Mouse (Mus musculus) hindbrain, embryonic 10.5 days (tissue): Measurements from ENCODE around the gene Smad9. TPM values are rescaled to one million over a fixed set of nuclear protein-coding genes. Genes with fewer than 3 reads are reported as not detected.
"Not testable (repeated sequence)": the region's sequence is repeated elsewhere in the genome, so short reads cannot be mapped to it uniquely, and the experiment has no call there.

ENCODE experiments used
- DNase-seq: peaks from one replicate; pipeline ENCODE4 v3.0.0-alpha.2; 2017; ENCODE audit warnings: low spot score
- H3K27ac ChIP-seq: fragments of 300-500 bp; sonication (generic); 2 replicates; pipeline ENCODE4 v1.5.1; 2016; ENCODE audit warnings: mild to moderate bottlenecking, moderate library complexity
- H3K27me3 ChIP-seq: fragments of 300-500 bp; sonication (generic); 2 replicates; pipeline ENCODE4 v1.6.1; 2016; ENCODE audit warnings: mild to moderate bottlenecking; ENCODE audit not compliant: poor library complexity, insufficient read depth, severe bottlenecking
- H3K36me3 ChIP-seq: fragments of 300-500 bp; sonication (generic); 2 replicates; pipeline ENCODE4 v1.6.1; 2016; ENCODE audit warnings: mild to moderate bottlenecking, moderate library complexity
- H3K4me1 ChIP-seq: fragments of 300-500 bp; sonication (generic); replicated peaks from 2 replicates; pipeline ENCODE4 v1.6.1; 2016; ENCODE audit warnings: mild to moderate bottlenecking
- H3K4me3 ChIP-seq: fragments of 300-500 bp; sonication (generic); 2 replicates; pipeline ENCODE4 v1.5.1; 2016; ENCODE audit warnings: mild to moderate bottlenecking, moderate library complexity
- H3K9me3 ChIP-seq: fragments of 300-500 bp; sonication (generic); 2 replicates; pipeline ENCODE4 v1.6.1; 2016; ENCODE audit warnings: mild to moderate bottlenecking, moderate library complexity
- WGBS: fragments of 180-500 bp; shearing (Covaris S2); methylation state at CpG from one replicate; pipeline ENCODE4 v1.1.7; 2016; 5-methylcytosine and 5-hydroxymethylcytosine counted together
- polyA plus RNA-seq: library from polyadenylated mRNA; unstranded; fragments of >200 nt; fragmentation: Nextera tagmentation; extraction: Ambion mirVana; gene quantifications from 2 replicates; pipeline ENCODE4 v1.2.1, GENCODE M21; 2016

The Smad9 gene
- polyA plus RNA-seq, 1 experiment from 2014 or later, result 0.25 TPM

DNA sequence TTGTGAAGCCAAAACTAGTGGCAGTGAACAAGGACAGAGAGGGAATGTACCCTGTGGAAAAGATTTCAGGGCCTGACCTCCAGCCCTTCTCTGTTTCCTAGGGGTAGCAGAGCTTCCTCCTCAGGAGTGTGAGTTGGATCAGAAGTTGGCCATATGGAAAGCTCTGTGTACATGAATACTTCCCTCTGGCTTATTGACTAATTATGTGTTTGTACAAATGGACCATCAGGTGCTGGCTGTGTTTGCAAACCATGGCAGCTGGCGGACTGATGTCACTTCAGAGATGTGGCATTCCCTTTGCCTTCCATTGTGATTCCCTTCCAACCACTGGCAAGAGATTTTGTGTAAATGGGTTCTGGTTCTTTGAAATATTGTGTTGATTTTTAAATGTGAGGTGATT, 5.9 kb downstream of the Smad9 start:
- H3K27me3 ChIP-seq, result peaks cover 20% of the 10 kb centered on the region
- no peaks in the 10 kb centered on the region; the same call in 1 of the 2 replicates for H3K9me3 ChIP-seq
- no peak overlapping the region for H3K4me3 ChIP-seq
- WGBS, result 81% methylated on average over 1 of the region's 1 CpGs
- no peak for DNase-seq
- H3K27ac ChIP-seq, result no peak overlapping the region; the same call in 1 of the 2 replicates
- no peaks in the 10 kb centered on the region for H3K36me3 ChIP-seq
- peaks cover 30% of the 10 kb centered on the region for H3K4me1 ChIP-seq

- no peaks in the 10 kb centered on the region for H3K27me3 ChIP-seq
- 62% methylated on average over 18 of the region's 18 CpGs for WGBS
- H3K9me3 ChIP-seq, result no peaks in the 10 kb centered on the region; the same call in 1 of the 2 replicates
- peaks cover 22% of the 10 kb centered on the region for H3K4me1 ChIP-seq
- H3K4me3 ChIP-seq, result peak overlapping the region; percentile 27
- H3K36me3 ChIP-seq, result no peaks in the 10 kb centered on the region
- DNase-seq, result peak; percentile 44
- 0 out of 2 replicates have a peak overlapping the region, but pooled peaks have one; percentile 13 for H3K27ac ChIP-seq
Measured at GRCm38 (mm10) chr3:54764418-54764817, 9.0 kb downstream of the Smad9 start.

DNA sequence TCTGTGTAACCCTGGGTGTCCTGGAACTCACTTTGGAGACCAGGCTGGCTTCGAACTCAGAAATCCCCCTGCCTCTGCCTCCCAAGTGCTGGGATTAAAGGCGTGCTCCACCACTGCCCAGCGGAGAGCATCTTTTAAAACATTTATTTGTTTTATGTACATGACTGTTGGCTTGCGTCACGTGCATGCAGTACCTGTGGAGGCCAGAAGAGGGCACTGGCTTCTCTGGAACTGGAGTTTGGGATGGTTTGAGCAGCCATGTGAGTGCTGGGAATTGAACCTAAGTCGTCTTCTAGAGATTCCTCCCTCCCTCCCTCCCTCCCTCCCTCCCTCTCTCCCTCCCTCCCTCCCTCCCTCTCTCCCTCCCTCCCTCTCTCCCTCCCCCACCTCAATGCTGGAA, 10.1 kb downstream of the Smad9 start:
- H3K4me3 ChIP-seq, H3K36me3 ChIP-seq, H3K27me3 ChIP-seq, H3K27ac ChIP-seq, H3K9me3 ChIP-seq: not testable (repeated sequence)
- H3K4me1 ChIP-seq, result peaks cover 19% of the 10 kb centered on the region
- DNase-seq, result peak; percentile 18
- WGBS, result 85% methylated on average over 6 of the region's 6 CpGs

- no peak for DNase-seq
- peaks cover 14% of the 10 kb centered on the region for H3K4me1 ChIP-seq
- WGBS, result 83% methylated on average over 14 of the region's 14 CpGs
- no peaks in the 10 kb centered on the region; the same call in 1 of the 2 replicates for H3K9me3 ChIP-seq
- no peaks in the 10 kb centered on the region for H3K27me3 ChIP-seq
- H3K4me3 ChIP-seq, result no peak overlapping the region
- no peaks in the 10 kb centered on the region for H3K36me3 ChIP-seq
- no peak overlapping the region for H3K27ac ChIP-seq
Measured at GRCm38 (mm10) chr3:54766034-54766433, 10.7 kb downstream of the Smad9 start.

GRCm38 (mm10) chr3:54766811-54767210, 11.4 kb downstream of the Smad9 start:
- no peaks in the 10 kb centered on the region; the same call in 1 of the 2 replicates for H3K9me3 ChIP-seq
- H3K36me3 ChIP-seq, result no peaks in the 10 kb centered on the region
- DNase-seq, result no peak
- no peak overlapping the region for H3K4me3 ChIP-seq
- 87% methylated on average over 5 of the region's 5 CpGs for WGBS
- H3K4me1 ChIP-seq, result peaks cover 6% of the 10 kb centered on the region; the same call in 1 of the 2 replicates
- no peaks in the 10 kb centered on the region for H3K27me3 ChIP-seq
- no peak overlapping the region for H3K27ac ChIP-seq

- no peaks in the 10 kb centered on the region for H3K27me3 ChIP-seq
- peaks cover 2% of the 10 kb centered on the region; the same call in 1 of the 2 replicates for H3K9me3 ChIP-seq
- 0 out of 2 replicates have a peak, but pooled peaks cover 3% of the 10 kb centered on the region for H3K4me1 ChIP-seq
- no peak overlapping the region for H3K4me3 ChIP-seq
- WGBS, result 92% methylated on average over 8 of the region's 8 CpGs
- H3K27ac ChIP-seq, result no peak overlapping the region
- no peaks in the 10 kb centered on the region for H3K36me3 ChIP-seq
- no peak for DNase-seq
Measured at GRCm38 (mm10) chr3:54768592-54768991, 13.2 kb downstream of the Smad9 start.

DNA sequence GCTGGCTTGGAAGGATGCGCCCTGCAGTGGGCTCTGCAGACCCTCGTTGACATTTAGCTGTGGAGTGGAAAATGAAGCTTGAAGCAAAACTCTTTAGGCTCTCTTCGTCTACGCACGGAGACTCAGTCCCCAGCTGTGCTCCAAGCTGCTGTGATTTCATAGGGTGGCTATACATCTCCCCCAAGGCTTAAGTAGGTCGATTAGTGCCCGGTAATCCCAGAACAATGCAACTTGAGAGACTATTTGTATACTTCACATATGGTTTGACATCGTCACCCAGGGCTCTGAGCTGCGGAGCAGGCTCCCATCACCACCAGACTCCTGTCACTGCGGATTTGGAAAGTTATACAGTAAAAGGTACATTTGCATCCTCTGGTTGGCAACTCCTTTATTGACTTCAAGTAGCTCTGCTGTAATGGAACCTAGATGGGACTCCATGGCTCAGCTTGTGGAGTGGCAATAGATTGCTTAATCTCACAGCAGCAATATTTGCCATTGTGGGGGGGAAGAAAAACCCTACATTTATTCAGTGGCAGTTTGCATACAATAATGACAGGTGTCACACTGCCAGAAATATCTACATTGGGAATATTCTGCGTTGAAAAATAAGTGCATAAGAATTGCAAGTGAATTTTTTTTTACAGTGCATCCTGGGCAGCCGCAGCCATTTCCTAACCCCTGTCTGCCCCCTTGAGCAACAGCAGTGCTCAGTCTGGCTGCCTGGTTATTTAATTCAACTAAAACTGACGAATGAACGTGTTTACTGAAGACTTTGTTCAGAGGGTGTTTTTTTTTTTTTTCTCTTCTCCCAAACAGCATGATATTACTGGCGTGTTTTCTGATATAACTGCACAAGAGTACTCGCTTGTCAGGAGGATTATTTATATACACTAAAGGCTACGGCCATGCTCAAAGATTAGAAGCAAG, 14.2 kb downstream of the Smad9 start:
- H3K4me1 ChIP-seq, result no peaks in the 10 kb centered on the region
- H3K27me3 ChIP-seq, result no peaks in the 10 kb centered on the region
- no peak for DNase-seq
- peaks cover 4% of the 10 kb centered on the region; the same call in 1 of the 2 replicates for H3K9me3 ChIP-seq
- H3K36me3 ChIP-seq, result no peaks in the 10 kb centered on the region
- whole genome bisulfite sequencing, result 80% methylated on average over 17 of the region's 17 CpGs
- H3K4me3 ChIP-seq, result no peak overlapping the region
- H3K27ac ChIP-seq, result no peak overlapping the region

GRCm38 (mm10) chr3:54773613-54774012, 18.2 kb downstream of the Smad9 start:
- 83% methylated on average over 6 of the region's 6 CpGs for WGBS
- DNase-seq, result no peak
- Histone ChIP-seq H3K9me3 (peaks cover 4% of the 10 kb centered on the region; the same call in 1 of the 2 replicates), H3K4me3 (no peak overlapping the region), H3K4me1 (0 out of 2 replicates have a peak, but pooled peaks cover 3% of the 10 kb centered on the region), H3K27ac (no peak overlapping the region), H3K36me3 (no peaks in the 10 kb centered on the region), H3K27me3 (no peaks in the 10 kb centered on the region)

GRCm38 (mm10) chr3:54775989-54776631, 20.7 kb downstream of the Smad9 start:
- Histone ChIP-seq H3K9me3 (peaks cover 4% of the 10 kb centered on the region; the same call in 1 of the 2 replicates), H3K4me1 (0 out of 2 replicates have a peak, but pooled peaks cover 3% of the 10 kb centered on the region), H3K27ac (no peak overlapping the region), H3K36me3 (no peaks in the 10 kb centered on the region), H3K4me3 (no peak overlapping the region), H3K27me3 (no peaks in the 10 kb centered on the region)
- no peak for DNase-seq
- 76% methylated on average over 7 of the region's 7 CpGs for WGBS

DNA sequence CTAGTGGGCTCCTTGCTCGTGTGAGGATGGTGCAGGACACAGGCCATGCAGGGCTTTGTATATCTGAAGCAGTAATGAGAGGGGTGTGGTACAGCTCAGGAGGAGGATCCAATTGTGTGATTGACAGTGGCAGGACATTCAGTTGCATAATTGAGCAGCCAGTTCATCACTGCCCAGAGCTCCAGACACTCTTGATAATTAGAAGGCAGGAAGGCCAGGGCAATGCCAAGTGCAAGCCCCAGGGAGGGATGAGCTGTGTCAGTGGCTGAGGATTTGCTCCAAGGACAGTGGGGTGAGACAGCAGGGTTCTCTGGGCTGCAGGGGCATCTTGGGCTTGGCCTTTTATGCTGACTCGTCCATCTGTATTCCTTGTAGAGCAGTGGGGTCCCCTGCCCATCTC, 35.2 kb downstream of the Smad9 start:
- Histone ChIP-seq H3K36me3 (no peaks in the 10 kb centered on the region; the same call in 1 of the 2 replicates), H3K9me3 (peaks cover 12% of the 10 kb centered on the region), H3K4me3 (no peak overlapping the region), H3K27ac (no peak overlapping the region), H3K27me3 (no peaks in the 10 kb centered on the region), H3K4me1 (no peaks in the 10 kb centered on the region)
- DNase-seq, result no peak
- 54% methylated on average over 2 of the region's 2 CpGs for WGBS

DNA sequence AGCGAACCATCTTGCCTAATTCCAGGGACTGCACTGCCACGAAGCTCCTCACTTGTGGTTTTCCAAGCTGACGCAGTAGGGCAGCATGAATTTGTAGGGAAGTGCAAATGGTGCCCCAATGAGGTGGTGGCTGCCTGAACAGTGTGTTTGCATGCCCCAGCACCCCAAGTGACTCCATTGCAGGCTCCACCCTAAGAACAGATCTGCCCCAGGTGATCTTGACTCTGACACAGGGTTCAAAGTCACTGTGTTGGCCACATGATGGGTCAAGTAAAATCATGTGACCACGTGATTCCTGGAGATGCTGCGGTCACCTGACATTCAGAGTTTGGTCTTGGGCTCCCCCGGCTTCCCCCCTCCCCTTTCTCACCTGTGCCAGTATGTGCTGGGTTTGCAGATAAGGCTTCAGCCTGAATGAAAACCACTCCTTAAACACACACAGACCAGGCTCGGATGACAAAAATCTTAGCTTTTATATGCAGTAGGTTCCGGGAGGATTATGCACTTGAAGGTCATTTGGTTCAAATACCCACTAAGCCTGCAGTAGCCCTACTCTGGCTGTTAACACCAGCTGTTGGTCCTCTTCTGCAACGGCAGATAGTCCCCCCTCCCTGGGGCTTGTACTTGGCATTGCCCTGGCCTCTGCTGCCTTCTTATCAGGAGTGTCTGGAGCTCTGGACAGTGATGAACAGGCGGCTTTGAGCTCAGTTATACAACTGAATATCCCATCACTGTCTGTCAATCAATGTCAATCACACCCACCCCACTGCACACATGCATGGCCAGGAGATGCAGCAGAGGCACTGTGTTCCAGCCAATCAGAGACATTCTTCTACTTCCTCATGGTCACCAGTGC, 36.7 kb downstream of the Smad9 start:
- H3K36me3 ChIP-seq, result no peaks in the 10 kb centered on the region; the same call in 1 of the 2 replicates
- H3K4me1 ChIP-seq, result no peaks in the 10 kb centered on the region
- 0 out of 2 replicates have a peak, but pooled peaks cover 3% of the 10 kb centered on the region for H3K27me3 ChIP-seq
- no peak for DNase-seq
- peaks cover 12% of the 10 kb centered on the region for H3K9me3 ChIP-seq
- WGBS, result 83% methylated on average over 10 of the region's 10 CpGs
- no peak overlapping the region for H3K27ac ChIP-seq
- no peak overlapping the region for H3K4me3 ChIP-seq

DNA sequence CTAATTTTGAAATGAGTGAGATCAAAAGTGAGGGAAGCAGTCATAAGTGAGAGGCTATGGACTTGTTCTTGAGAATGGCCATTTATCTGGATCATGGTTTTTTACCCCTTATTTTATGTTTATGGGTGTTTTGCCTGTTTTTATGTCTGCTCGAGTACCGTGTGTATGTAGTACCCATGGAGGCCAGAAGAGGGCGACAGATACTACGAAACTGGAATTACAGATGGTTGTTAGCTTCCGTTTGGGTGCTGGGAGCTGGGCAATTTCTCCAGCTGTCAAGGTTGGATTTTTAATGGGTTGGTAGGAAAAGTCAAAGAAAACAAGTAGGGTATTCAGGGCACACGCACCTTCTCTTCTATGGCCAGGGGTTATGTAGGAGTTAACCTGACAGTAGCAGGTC, 38.4 kb downstream of the Smad9 start:
- Histone ChIP-seq H3K9me3 (peaks cover 12% of the 10 kb centered on the region), H3K4me1 (no peaks in the 10 kb centered on the region), H3K36me3 (no peaks in the 10 kb centered on the region; the same call in 1 of the 2 replicates), H3K4me3 (no peak overlapping the region), H3K27ac (no peak overlapping the region), H3K27me3 (0 out of 2 replicates have a peak, but pooled peaks cover 3% of the 10 kb centered on the region)
- 82% methylated on average over 6 of the region's 6 CpGs for WGBS
- DNase-seq, result no peak
